In genomic region chr8:127781011-127781410, GRCm38 (mm10) we compare ENCODE assay signal across 20 mouse cellular contexts.
DNase-seq lines count a peak whose midpoint lies in the region; ATAC-seq lines count a peak whose summit lies in the region.
"Had no signal": no experiment of that assay in that cellular context is flagged by ENCODE, and none has a peak within 500 bp of the region (broad histone marks: within the 10 kb centered on the region; RNA-seq: fewer than 3 reads in every experiment).

No protein-coding gene starts in this region.

- no peak overlapping the region for H3K27ac ChIP-seq in kidney, embryonic 14.5 days (ENCODE audit: low read depth, low read length)
- H3K27ac ChIP-seq: embryonic facial prominence, embryonic 15.5 days; heart, embryonic 13.5 days; hindbrain, postnatal 0 days; midbrain, embryonic 10.5 days had no signal

- no peak overlapping the region for H3K9ac ChIP-seq in kidney, embryonic 14.5 days (ENCODE audit: low read depth, low read length)
- H3K9ac ChIP-seq: embryonic facial prominence, embryonic 15.5 days; forebrain, postnatal 0 days; heart, embryonic 13.5 days had no signal

- H3K9me3 ChIP-seq in kidney, embryonic 14.5 days (ENCODE audit: control insufficient read depth, low read length) = no peaks in the 10 kb centered on the region
- H3K9me3 ChIP-seq: embryonic facial prominence, embryonic 15.5 days; heart, embryonic 13.5 days; midbrain, embryonic 10.5 days had no signal

- 54% methylated on average over 1 of the region's 1 CpGs for WGBS in kidney, embryonic 14.5 days

- peak; percentile 48 for DNase-seq in kidney, adult 11 months
- peak; percentile 14 for DNase-seq in adrenal gland, postnatal 14 days
- peak; percentile 44 to 54 for DNase-seq in kidney, adult 8-10 months
- peak; percentile 63 to 68 for DNase-seq in kidney, postnatal 36 days
- DNase-seq in right cerebral cortex, postnatal 25 days = no peak
- DNase-seq in cerebellum, postnatal 36 days = no peak
- DNase-seq: cerebellum, adult 9-10 months; forebrain, postnatal 0 days; gastrocnemius, postnatal 14 days; heart, postnatal 14 days; lung, postnatal 4 days; spleen, adult 18-20 months had no signal

- H3K4me1 ChIP-seq in kidney, embryonic 14.5 days (ENCODE audit: control insufficient read depth, insufficient read depth, low read length) = no peaks in the 10 kb centered on the region
- H3K4me1 ChIP-seq: embryonic facial prominence, embryonic 15.5 days had no signal

- no peak overlapping the region for H3K4me2 ChIP-seq in kidney, embryonic 14.5 days (replicated peaks; ENCODE audit: low read depth, low read length)
- H3K4me2 ChIP-seq: embryonic facial prominence, embryonic 15.5 days; heart, embryonic 13.5 days had no signal

- no peak overlapping the region for H3K4me3 ChIP-seq in kidney, embryonic 14.5 days (ENCODE audit: low read length)
- H3K4me3 ChIP-seq: embryonic facial prominence, embryonic 15.5 days; heart, embryonic 13.5 days; midbrain, embryonic 10.5 days had no signal

- no peak for ATAC-seq in kidney, embryonic 14.5 days (ENCODE audit: low FRiP score, low TSS enrichment)
- no peak for ATAC-seq in monocyte, adult 5-6 weeks (replicated peaks; ENCODE audit: insufficient number of reproducible peaks, low FRiP score, low TSS enrichment, poor library complexity, severe bottlenecking)
- ATAC-seq: activated CD4-positive, CD25-positive, alpha-beta regulatory T cell, adult 4 months; forebrain, postnatal 0 days; hindbrain, postnatal 0 days; intestine, postnatal 0 days had no signal

- H3K27me3 ChIP-seq in kidney, embryonic 14.5 days (ENCODE audit: control insufficient read depth, insufficient read depth, low read length) = no peaks in the 10 kb centered on the region
- H3K27me3 ChIP-seq: embryonic facial prominence, embryonic 15.5 days; heart, embryonic 13.5 days had no signal

- no peaks in the 10 kb centered on the region for H3K36me3 ChIP-seq in kidney, embryonic 14.5 days (ENCODE audit: control insufficient read depth, insufficient read depth, low read length)
- H3K36me3 ChIP-seq: embryonic facial prominence, embryonic 15.5 days; heart, embryonic 13.5 days; midbrain, embryonic 10.5 days had no signal

Comparison
In these comparisons a context has a peak if more than half of its experiments do, and no peak if none do; other contexts are left out.
1. DNase-seq: peak in kidney, adult 11 months (single experiment), adrenal gland, postnatal 14 days (single experiment), kidney, adult 8-10 months (2 of 2) and kidney, postnatal 36 days (2 of 2); none in right cerebral cortex, postnatal 25 days (single experiment) and cerebellum, postnatal 36 days (0 of 2).